Mouse (Mus musculus): ENCODE measurements around the gene Gm37240. TPM values are rescaled to one million over a fixed set of nuclear protein-coding genes. Genes with fewer than 3 reads are reported as not detected.

Gene Gm37240
- total RNA-seq, 2 experiments from 2014 or later: 0.98 to 1.0 TPM

- no peak for DNase-seq (ENCODE audit: low spot score in 2 of 2)
These were observed 196.2 kb downstream of the Gm37240 start for GRCm38 (mm10) chr3:85691134-85691533.

GRCm38 (mm10) chr3:85688341-85688740 lies 199.0 kb downstream of the Gm37240 start:
- no peak for DNase-seq (ENCODE audit: low spot score in 2 of 2)

- DNase-seq (ENCODE audit: low spot score in 2 of 2): no peak
These were observed 202.0 kb downstream of the Gm37240 start for GRCm38 (mm10) chr3:85685271-85685670.

GRCm38 (mm10) chr3:85683618-85684017 lies 203.7 kb downstream of the Gm37240 start:
- DNase-seq (ENCODE audit: low spot score in 2 of 2): peak in 1 of 2 experiments; percentile 57

- DNase-seq (ENCODE audit: low spot score in 2 of 2): no peak
These were observed 206.2 kb downstream of the Gm37240 start for GRCm38 (mm10) chr3:85681136-85681535.

GRCm38 (mm10) chr3:85679960-85680359 lies 207.4 kb downstream of the Gm37240 start:
- DNase-seq (ENCODE audit: low spot score in 2 of 2): no peak

GRCm38 (mm10) chr3:85679312-85679933 lies 207.9 kb downstream of the Gm37240 start:
- no peak for DNase-seq (ENCODE audit: low spot score in 2 of 2)

GRCm38 (mm10) chr3:85677952-85678351 lies 209.4 kb downstream of the Gm37240 start:
- no peak for DNase-seq (ENCODE audit: low spot score in 2 of 2)

GRCm38 (mm10) chr3:85677133-85677532 lies 210.2 kb downstream of the Gm37240 start:
- no peak for DNase-seq (ENCODE audit: low spot score in 2 of 2)

- DNase-seq (ENCODE audit: low spot score in 2 of 2): no peak
These were observed 217.5 kb downstream of the Gm37240 start for GRCm38 (mm10) chr3:85669844-85670243.

GRCm38 (mm10) chr3:85667683-85668082 lies 219.6 kb downstream of the Gm37240 start:
- DNase-seq (ENCODE audit: low spot score in 2 of 2): no peak

GRCm38 (mm10) chr3:85666736-85667135 lies 220.6 kb downstream of the Gm37240 start:
- no peak for DNase-seq (ENCODE audit: low spot score in 2 of 2)

- no peak for DNase-seq (ENCODE audit: low spot score in 2 of 2)
These were observed 221.2 kb downstream of the Gm37240 start for GRCm38 (mm10) chr3:85666166-85666565.

GRCm38 (mm10) chr3:85664591-85665171 lies 222.6 kb downstream of the Gm37240 start:
- DNase-seq (ENCODE audit: low spot score in 2 of 2): peak; percentile 57 to 77

- DNase-seq (ENCODE audit: low spot score in 2 of 2): no peak
These were observed 223.5 kb downstream of the Gm37240 start for GRCm38 (mm10) chr3:85663826-85664225.

GRCm38 (mm10) chr3:85661926-85662813 lies 225.1 kb downstream of the Gm37240 start:
- no peak for DNase-seq (ENCODE audit: low spot score in 2 of 2)

- no peak for DNase-seq (ENCODE audit: low spot score in 2 of 2)
These were observed 227.6 kb downstream of the Gm37240 start for GRCm38 (mm10) chr3:85659681-85660080.

GRCm38 (mm10) chr3:85655538-85655937 lies 231.8 kb downstream of the Gm37240 start:
- DNase-seq (ENCODE audit: low spot score in 2 of 2): no peak

- no peak for DNase-seq (ENCODE audit: low spot score in 2 of 2)
These were observed 234.3 kb downstream of the Gm37240 start for GRCm38 (mm10) chr3:85652727-85653665.

- no peak for DNase-seq (ENCODE audit: low spot score in 2 of 2)
These were observed 238.1 kb downstream of the Gm37240 start for GRCm38 (mm10) chr3:85649176-85649575.

GRCm38 (mm10) chr3:85645517-85646004 lies 241.8 kb downstream of the Gm37240 start:
- DNase-seq (ENCODE audit: low spot score in 2 of 2): no peak

Measured in layer of hippocampus, postnatal 14 days (tissue).